Mouse (Mus musculus): ENCODE measurements around the gene Map3k10.

Map3k10 gene

DNA sequence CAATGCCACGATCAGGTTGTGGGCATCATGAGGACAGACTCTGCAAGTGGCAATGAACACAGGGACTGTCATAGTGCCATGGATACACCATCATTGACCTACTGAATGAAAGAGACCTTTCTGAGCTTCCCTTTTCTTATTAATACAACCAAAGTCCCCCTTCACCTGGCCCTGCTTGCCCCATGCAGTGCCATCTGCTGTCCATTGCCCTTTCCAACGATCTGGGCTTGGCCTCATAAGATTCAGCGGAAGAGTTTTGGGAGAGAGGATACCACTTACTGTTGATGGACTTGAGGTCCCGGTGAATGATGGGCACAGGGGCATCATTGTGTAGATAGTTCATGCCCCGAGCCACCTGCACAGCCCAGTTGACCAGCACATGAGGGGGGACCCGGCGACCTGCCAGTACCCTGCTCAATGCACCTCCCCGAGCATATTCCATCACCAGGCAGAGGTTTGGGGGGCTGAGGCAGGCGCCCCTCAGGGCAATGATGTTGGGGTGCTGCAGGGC lies 1.3 kb downstream of the Map3k10 start:
- CTCF ChIA-PET, result interaction anchor here in 1 of 4 experiments (0.5 kb wide), 1 partner anchor 18 kb away, joined by 4 read pairs; no protein-coding TSS in a partner anchor

DNA sequence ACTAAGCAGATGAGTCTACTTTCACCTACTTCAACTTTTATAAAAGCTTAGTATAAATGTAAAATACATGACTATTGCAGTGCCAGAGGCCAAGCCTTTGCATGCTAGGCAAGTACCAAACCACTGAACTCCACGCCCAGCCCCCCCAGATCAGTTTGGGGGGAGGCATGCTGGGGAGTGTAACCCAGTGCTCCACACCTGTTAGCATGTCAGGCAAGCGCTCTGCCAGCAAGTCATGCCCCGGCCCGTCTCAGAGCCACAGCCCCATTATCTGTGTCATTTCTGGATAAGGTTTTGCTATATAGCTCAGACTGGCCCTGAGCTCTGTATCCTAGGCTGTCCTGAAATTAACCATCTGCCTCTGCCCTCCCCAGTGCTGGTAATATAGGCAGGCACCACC lies 12.4 kb downstream of the Map3k10 start:
- ChIA-PET CTCF (interaction anchor here in 1 of 4 experiments (0.7 to 1.2 kb wide), 2 partner anchors 27 to 136 kb away, joined by 3 read pairs; partner anchors contain the start of gene Zfp607b), POLR2A (no interaction called here)

More for the DNA sequence above, 1.3 kb downstream of the Map3k10 start:
- POLR2A ChIA-PET, result interaction anchor here in 3 of 4 experiments (0.7 to 3.3 kb wide), 8 partner anchors 10 to 477 kb away, joined by 3 to 20 read pairs (median 4); partner anchors contain the start of genes BC024978 (in 1 of the 3), Snrpa (in 1 of the 3), Zfp607b (in 1 of the 3) and Zfp780b (in 1 of the 3)

DNA sequence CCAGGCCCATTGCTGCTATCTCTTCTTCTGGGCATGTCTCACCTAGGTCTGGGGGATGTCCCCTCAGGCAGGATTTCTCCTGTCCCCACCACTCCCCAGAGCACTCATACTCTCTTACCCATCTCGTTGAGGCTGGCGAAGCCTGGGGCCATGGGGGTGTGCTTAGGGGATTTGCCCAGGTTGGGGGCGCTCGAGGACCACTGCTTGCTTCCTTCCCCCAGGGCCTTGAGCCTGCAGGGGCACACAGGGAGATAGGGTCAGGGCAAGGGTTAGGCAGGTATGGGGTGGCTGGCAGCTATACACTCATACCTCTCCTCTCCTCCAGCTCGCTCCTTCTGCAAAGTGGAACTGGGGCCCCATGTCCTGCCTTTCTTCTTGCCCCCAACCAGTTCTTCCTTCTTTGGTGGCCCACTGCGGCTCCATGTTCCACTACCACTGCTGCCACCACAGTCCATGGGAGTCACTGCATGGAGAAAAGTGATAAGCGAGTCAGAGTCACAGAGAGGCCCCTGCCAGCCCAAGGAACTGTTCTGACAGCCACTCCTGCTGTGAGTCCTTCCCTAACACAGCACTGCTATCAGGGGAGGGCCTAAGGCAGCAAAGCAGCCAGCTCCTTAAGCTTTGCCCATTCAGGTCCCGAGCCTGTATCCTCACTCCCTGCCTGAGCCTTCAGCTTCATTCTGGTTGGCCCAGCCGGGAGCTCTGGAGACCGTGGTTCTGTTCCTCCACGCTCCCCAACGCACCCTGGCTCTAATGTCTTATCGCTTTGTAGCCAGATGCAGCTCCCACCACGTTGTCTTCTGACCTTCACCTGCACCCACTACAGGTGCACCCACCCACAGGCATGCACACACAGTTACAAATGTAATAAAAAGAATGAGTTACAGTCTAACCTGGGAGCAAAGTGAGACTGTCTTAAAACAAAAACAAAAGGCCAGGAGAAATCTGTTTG lies 15.4 kb downstream of the Map3k10 start:
- ChIA-PET POLR2A (interaction anchor here in 2 of 4 experiments (0.5 to 2.1 kb wide), 7 partner anchors 7 to 117 kb away, joined by 3 to 8 read pairs (median 3); partner anchors contain the start of gene Map3k10 (in 2 of the 2)), CTCF (no interaction called here)

DNA sequence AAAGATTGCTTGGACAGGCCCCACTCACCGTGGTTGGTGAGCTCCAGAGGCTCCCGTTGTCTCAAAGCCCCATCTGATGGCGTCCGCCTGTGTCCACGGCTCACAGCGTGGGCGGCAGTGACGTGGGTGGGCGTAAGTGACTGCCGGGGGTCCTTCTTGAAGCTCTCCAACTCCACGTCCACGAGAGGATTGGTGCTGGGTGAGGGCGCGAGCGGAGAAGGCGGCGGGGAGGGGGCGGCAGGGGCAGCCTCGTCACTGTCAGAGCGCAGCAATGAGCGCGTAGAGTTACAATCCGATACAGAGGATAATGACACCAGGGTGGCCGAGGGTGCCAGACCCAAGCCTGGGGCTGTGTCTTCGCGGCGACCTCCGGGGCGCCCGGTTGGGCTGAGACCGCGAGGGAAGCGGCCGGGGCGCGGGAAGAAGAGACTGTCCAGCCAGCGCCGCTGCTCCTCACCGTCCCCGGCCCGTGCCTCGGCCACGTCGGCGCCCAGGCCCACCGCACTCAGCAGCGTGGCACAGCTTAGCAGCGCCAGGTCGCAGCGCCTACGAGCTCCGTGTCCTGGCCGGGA lies 16.5 kb downstream of the Map3k10 start:
- POLR2A ChIA-PET, result interaction anchor here in 3 of 4 experiments (0.5 to 2.0 kb wide), 5 partner anchors 8 to 624 kb away, joined by 3 to 7 read pairs (median 4); no protein-coding TSS in a partner anchor
- CTCF ChIA-PET, result interaction anchor here in 2 of 4 experiments (0.6 to 1.3 kb wide), 4 partner anchors 8 to 355 kb away, joined by 3 read pairs; no protein-coding TSS in a partner anchor

DNA sequence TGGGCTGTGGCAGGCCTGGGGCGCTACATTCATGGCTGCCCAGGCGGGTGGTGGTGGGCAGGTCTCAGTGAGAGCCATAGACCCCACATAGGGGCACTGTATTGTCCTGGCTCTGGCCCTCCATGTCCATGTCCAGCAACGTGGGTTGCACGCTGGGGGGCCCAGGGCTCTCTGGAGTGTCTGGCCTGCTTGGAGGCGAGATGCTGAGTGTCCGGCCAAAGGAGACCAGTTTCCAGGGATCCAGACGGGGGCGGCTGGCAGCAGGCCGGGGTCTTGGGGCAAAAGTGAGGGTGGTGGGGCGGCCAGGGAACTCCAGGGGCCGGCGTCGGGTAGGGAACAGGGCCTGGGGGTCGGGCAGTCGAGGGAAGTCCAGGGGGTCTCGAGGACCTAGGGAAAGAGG lies 17.8 kb downstream of the Map3k10 start:
- POLR2A ChIA-PET, result interaction anchor here in 1 of 4 experiments (2.0 kb wide), 1 partner anchor 10 kb away, joined by 7 read pairs; no protein-coding TSS in a partner anchor
- CTCF ChIA-PET, result no interaction called here

DNA sequence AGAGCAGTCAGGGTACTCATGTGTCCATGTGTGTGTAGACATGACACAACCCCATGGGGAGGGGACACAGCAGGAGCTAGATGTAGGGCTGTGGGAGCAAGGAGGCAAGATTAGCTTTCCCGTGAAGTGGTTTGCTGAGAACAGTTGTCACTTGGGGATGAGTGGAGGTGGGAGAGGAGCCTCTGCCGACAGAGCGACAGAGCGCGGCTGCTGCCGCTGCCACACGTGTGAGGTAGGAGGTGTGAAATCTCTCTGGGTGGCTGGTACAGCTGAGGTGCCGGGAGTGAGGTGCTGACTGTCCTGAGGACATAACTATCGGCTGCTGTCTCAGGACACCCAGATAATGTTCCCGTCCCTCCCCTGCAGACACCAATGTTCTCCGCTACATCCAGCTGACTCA lies 18.9 kb downstream of the Map3k10 start:
- ChIA-PET POLR2A (interaction anchor here in 3 of 4 experiments (0.6 to 1.4 kb wide), 7 partner anchors 9 to 874 kb away, joined by 3 to 4 read pairs (median 4); partner anchors contain the start of genes Prx (in 1 of the 3), Sertad1 (in 1 of the 3) and Zfp607b (in 1 of the 3)), CTCF (interaction anchor here (0.6 to 2.1 kb wide), 9 partner anchors 9 to 148 kb away, joined by 3 to 7 read pairs (median 3); no protein-coding TSS in a partner anchor)

DNA sequence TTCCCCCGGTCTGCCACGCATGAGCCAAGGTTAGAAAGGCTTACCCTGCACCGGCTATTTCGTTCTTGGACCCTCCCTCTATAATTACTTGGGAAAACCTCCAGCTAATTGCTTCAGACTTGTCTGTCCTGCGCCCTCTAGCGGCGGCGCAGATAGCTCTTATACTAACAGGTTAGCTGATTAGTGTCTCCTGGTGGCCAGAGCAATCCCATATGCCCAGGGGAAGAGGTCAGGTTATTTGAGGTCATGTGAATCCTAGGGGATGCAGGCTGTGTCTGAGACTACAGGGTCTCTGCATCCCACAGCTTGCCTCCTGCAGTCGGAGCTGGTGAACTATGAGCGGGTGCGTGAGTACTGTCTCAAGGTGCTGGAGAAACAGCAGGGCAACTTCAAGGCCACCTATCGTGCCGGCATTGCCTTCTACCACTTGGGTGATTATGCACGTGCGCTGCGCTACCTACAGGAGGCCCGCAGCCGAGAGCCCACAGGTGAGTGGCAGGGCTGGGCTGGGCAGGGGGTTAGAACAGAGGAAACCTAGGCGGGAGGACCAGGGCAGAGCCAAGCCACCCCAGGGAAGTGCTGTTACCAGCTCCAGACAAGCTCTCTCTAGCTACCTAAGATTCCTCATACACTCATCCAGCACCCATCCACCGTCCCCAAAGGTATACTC lies 19.7 kb downstream of the Map3k10 start:
- ChIA-PET POLR2A (interaction anchor here in 3 of 4 experiments (0.6 to 1.4 kb wide), 16 partner anchors 8 to 873 kb away, joined by 3 to 6 read pairs (median 4); partner anchors contain the start of genes Zfp607b (in 2 of the 3), Fbl (in 1 of the 3), Prx (in 1 of the 3) and Sertad1 (in 1 of the 3)), CTCF (interaction anchor here (0.6 to 2.5 kb wide), 45 partner anchors 8 to 515 kb away, joined by 3 to 20 read pairs (median 4); partner anchors contain the start of genes Map3k10 (in 3 of the 4), Zfp607b (in 3 of the 4), Sertad1 (in 2 of the 4) and Zfp60 (in 2 of the 4))

DNA sequence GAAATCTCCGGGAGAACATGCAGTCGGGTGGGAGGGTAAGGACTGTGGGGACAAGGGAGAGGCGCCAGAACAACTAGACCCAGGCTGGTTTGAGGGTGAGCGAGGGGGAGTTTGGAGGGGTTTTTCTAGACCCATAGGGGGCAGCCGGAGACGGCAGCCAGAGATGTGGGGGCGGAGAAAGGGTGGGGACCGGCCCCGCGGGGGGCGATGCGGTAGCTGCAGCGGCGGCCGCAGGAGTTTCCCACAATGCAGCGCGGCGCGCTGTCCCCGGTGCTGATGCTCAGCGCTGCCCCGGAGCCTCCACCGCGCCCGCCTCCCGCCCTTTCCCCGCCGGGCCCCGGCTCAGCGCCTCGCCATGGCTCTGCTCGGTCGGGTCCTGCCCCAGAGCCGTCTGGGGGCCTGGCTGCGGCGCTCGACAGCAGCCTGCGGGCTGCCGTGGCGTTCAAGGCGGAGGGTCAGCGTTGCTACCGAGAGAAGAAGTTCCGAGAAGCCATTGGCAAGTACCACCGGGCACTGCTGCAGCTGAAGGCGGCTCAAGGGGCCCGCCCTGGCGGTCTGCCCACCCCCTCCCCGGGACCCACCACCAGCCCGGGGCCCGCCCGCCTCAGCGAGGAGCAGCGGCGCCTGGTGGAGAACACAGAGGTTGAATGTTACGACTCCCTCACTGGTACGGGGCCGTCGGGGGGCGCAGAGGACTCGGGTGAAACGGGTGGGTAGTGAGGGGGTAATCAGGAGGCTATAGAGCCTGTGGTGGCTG lies 20.5 kb downstream of the Map3k10 start, which contains the start of gene Ttc9b:
TSS of gene Ttc9b (plus strand) at position 235 of the 757 bp plus-strand sequence.
- CTCF ChIA-PET, result interaction anchor here (0.6 to 2.5 kb wide), 46 partner anchors 8 to 516 kb away, joined by 3 to 20 read pairs (median 4); partner anchors contain the start of genes Map3k10 (in 3 of the 4), Sertad1 (in 2 of the 4), Zfp60 (in 2 of the 4) and Zfp607b (in 2 of the 4)
- POLR2A ChIA-PET, result interaction anchor here in 3 of 4 experiments (0.6 to 1.2 kb wide), 10 partner anchors 9 to 515 kb away, joined by 3 to 6 read pairs (median 4); partner anchors contain the start of genes Fbl (in 1 of the 3), Shkbp1 (in 1 of the 3), Zfp60 (in 1 of the 3) and Zfp607b (in 1 of the 3)

DNA sequence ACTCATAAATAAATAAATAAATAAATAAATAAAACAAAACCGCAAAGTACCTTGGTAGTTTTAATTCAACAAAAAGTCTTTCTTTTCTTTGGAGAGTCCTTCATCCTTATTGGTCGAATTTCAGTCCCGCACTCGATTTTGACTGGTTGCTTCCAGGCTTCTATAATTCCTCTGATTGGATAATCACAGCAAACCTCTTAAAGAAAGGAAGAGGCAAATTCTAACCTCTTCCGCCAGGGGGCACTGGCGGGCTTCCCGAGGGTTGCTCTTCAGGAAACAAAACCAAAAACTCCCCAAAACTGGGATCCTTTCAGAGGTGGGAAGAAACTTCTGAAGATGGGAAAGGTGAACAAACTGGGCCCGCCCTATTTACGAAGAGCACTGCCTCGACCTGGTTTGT lies 23.4 kb downstream of the Map3k10 start:
- CTCF ChIA-PET, result interaction anchor here in 3 of 4 experiments (0.6 to 1.0 kb wide), 10 partner anchors 13 to 450 kb away, joined by 3 to 6 read pairs (median 3); partner anchors contain the start of gene Zfp607b (in 1 of the 3)
- POLR2A ChIA-PET, result interaction anchor here in 3 of 4 experiments (0.5 to 1.7 kb wide), 9 partner anchors 8 to 242 kb away, joined by 3 to 8 read pairs (median 4); partner anchors contain the start of genes Zfp607b (in 2 of the 3) and Sertad1 (in 1 of the 3)

DNA sequence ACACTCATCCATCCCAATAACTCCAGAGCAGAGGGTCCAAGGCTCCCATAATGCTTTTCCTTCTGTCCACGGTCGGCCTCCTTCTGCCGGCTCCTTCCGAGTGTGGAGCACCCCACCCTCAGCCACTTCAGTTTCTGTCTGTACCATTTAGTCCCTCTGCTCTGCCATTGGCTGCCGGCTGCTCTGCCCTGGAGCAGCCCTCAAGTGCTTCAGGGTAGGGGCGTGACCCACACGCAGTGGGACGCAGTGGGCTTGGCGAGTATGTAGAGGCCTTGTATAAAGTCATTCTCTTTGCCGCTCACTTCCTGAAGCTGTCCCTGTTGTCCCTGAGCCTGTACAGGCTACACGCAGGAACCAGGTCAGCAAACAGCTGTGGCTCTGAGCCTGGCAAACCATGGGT lies 24.7 kb downstream of the Map3k10 start:
- ChIA-PET POLR2A (interaction anchor here (0.5 to 1.7 kb wide), 18 partner anchors 9 to 364 kb away, joined by 3 to 8 read pairs (median 3); partner anchors contain the start of genes Zfp607b (in 2 of the 4) and Sertad1 (in 1 of the 4)), CTCF (interaction anchor here in 3 of 4 experiments (0.6 to 1.0 kb wide), 3 partner anchors 36 to 82 kb away, joined by 3 to 9 read pairs (median 3); no protein-coding TSS in a partner anchor)

DNA sequence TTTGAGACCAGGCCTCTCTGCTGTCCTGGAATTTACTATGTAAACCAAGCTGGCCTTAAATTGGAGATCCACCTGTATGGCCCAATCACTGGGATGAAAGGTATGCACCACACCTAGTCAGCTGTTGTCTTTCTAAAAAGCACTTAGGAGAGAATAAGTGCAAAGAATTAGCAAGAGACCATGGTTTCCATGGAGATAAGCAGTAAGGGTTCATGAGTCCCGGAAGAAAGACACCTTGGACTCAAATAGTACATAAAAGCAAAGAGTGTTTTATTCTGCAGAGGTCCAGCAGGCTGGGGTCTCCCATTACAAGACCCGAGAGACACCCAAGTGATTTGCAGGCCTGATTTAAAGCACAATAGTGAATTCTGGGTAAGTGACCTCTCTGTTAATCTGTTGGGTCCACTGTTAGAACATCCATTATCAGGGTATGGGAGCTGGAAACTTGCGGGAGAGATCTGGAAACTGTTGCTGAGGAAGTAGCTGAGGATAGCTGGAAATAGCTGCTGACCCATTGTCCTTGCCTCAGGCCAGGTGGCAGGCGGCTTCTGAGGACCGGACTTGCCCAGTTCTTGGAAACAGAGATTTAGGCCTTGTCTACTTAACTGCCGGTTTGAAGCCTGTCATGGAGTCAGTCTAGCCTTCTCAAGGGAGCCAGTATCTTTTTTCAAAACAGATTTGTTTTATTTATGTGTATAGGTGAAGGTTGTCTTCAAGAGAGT lies 27.0 kb downstream of the Map3k10 start:
- ChIA-PET CTCF (interaction anchor here in 3 of 4 experiments (0.6 to 1.4 kb wide), 11 partner anchors 24 to 345 kb away, joined by 3 to 6 read pairs (median 3); no protein-coding TSS in a partner anchor), POLR2A (interaction anchor here (0.6 to 2.6 kb wide), 35 partner anchors 16 to 363 kb away, joined by 3 to 13 read pairs (median 5); partner anchors contain the start of genes Akt2 (in 2 of the 4), Zfp607b (in 2 of the 4), Sertad1 (in 1 of the 4) and Shkbp1 (in 1 of the 4))

DNA sequence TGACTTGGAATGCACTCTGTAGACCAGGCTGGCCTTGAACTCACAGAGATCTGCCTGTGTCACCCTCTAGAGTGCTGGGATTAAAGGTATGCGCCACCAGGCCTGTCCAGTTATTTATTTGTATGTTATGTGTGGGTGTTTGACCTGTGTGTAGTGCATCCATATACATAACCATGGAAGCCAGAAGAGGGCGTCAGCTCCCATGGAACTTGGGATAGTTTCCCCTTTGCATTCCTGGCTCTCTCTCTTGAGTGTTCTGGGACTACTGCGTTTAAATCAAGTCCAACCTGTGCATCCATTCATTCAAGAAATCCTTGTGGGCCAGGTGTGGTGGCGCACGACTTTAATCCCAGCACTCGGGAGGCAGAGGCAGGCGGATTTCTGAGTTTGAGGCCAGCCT lies 27.9 kb downstream of the Map3k10 start:
- CTCF ChIA-PET, result interaction anchor here in 2 of 4 experiments (0.8 to 1.6 kb wide), 8 partner anchors 8 to 345 kb away, joined by 3 to 4 read pairs (median 3); partner anchors contain the start of gene Akt2 (in 1 of the 2)
- POLR2A ChIA-PET, result interaction anchor here (0.6 to 2.6 kb wide), 26 partner anchors 23 to 362 kb away, joined by 3 to 13 read pairs (median 5); partner anchors contain the start of genes Zfp607b (in 2 of the 4), Akt2 (in 1 of the 4), Sertad1 (in 1 of the 4) and Zfp60 (in 1 of the 4)

DNA sequence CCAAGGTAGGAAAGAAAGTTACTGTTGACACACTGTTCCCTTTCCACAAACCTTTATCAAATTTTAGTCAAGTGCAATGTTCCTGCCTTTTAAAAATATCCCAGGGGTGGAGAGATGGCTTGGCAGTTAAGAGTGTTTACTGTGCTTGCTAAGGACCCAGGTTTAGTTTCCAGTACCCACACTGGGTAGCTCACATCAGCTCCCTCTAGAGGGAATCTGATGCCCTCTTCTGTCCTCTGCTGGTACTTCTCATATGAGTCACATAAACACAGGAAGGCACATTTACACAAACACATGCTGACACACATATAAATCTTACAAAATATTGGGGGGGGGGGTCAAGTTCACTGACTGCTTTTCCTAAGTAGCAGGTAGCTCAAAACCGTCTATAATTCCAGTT lies 29.9 kb downstream of the Map3k10 start:
- ChIA-PET CTCF (interaction anchor here (0.5 to 1.8 kb wide), 55 partner anchors 8 to 792 kb away, joined by 3 to 12 read pairs (median 4); partner anchors contain the start of genes Ttc9b (in 2 of the 4) and Zfp607b (in 1 of the 4)), POLR2A (interaction anchor here in 3 of 4 experiments (0.5 to 2.0 kb wide), 30 partner anchors 8 to 752 kb away, joined by 3 to 9 read pairs (median 3); partner anchors contain the start of gene Sertad1 (in 2 of the 3))

DNA sequence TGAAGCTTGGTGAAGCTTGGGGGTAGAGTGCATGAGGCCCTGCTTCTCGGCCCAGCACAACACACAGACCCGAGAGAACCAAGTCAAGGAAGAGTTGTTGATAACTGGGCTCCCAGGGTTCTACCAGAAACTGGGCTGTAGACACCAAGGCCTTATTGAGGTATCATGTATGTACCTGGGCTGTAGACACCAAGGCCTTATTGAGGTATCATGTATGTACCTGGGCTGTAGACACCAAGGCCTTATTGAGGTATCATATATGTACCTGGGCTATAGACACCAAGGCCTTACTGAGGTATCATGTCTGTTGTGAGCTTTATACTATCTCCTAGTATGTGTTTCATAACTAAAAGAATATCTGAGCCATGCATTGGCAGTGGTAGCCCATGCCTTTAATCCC lies 39.3 kb downstream of the Map3k10 start:
- ChIA-PET POLR2A (interaction anchor here in 1 of 4 experiments (4.5 kb wide), 1 partner anchor 11 kb away, joined by 28 read pairs; no protein-coding TSS in a partner anchor), CTCF (interaction anchor here in 1 of 4 experiments (0.9 kb wide), 1 partner anchor 9 kb away, joined by 4 read pairs; no protein-coding TSS in a partner anchor)

All from embryonic stem cell, embryonic (primary cell).